Mouse (Mus musculus) macrophage (primary cell): ENCODE measurements around the gene Tcf20. TPM values are rescaled to one million over a fixed set of nuclear protein-coding genes. Genes with fewer than 3 reads are reported as not detected.

Source experiments
- H3K27ac ChIP-seq: fragments of 350-480 bp; formaldehyde crosslinking; 2 replicates; pipeline ENCODE4 v1.9.0; 2021
- H3K36me3 ChIP-seq: fragments of 350-480 bp; formaldehyde crosslinking; 2 replicates; pipeline ENCODE4 v1.9.0; 2021; ENCODE audit errors: inconsistent target
- H3K4me3 ChIP-seq: fragments of 350-480 bp; formaldehyde crosslinking; 2 replicates; pipeline ENCODE4 v1.9.0; 2021; ENCODE audit errors: inconsistent target
- H3K79me2 ChIP-seq: fragments of 350-480 bp; formaldehyde crosslinking; 2 replicates; pipeline ENCODE4 v1.9.0; 2021; ENCODE audit errors: inconsistent target
- WGBS: methylation state at CpG from one replicate; pipeline ENCODE4 v1.1.7; 2026; ENCODE audit warnings: inconsistent platforms; ENCODE audit not compliant: missing documents; 5-methylcytosine and 5-hydroxymethylcytosine counted together
- polyA plus RNA-seq: library from polyadenylated mRNA; stranded (reverse); fragments of 250-400 nt; gene quantifications from 3 replicates; pipeline ENCODE4 v1.2.4, GENCODE M21; 2018; ENCODE audit warnings: inconsistent platforms

Tcf20 gene
- polyA plus RNA-seq, 1 experiment from 2014 or later = 18.5 TPM

DNA sequence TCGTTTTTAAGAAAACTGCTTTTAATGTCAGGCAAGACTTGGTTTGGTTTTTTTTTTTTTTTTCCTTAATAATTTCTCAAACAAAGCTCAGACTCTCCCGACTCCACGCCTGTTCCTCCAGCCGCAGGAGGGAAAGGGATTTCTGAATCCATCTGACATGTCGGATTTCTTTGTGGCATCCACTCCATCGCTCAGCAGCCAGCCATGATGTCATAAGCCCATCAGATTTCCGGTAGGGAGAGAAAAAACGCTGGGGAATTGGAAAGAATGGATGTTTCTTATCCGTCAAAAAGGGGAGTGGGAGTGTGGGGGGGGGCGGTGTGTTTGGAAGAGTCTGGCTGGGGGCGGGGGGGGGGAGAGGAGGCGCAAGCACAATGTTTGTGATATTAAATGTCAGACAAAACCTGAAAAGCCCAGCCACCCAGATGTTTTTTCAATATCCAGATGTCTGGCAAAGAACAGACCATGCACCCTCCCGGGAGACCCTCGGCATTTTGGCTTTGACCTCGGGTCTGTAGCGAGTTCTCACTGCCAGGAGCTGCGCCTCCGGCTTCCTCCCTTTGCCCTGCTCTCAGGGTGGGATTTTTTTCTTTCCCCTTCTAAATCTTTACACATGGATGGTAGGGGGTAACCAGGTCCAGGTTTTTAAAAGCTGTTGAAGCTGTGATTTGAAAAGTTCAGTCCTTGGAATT lies 4.8 kb downstream of the Tcf20 start:
- H3K4me3 ChIP-seq = no peak overlapping the region
- 78% methylated on average over 18 of the region's 18 CpGs for WGBS
- no peaks in the 10 kb centered on the region for H3K79me2 ChIP-seq
- H3K36me3 ChIP-seq = no peaks in the 10 kb centered on the region
- H3K27ac ChIP-seq = no peak overlapping the region

DNA sequence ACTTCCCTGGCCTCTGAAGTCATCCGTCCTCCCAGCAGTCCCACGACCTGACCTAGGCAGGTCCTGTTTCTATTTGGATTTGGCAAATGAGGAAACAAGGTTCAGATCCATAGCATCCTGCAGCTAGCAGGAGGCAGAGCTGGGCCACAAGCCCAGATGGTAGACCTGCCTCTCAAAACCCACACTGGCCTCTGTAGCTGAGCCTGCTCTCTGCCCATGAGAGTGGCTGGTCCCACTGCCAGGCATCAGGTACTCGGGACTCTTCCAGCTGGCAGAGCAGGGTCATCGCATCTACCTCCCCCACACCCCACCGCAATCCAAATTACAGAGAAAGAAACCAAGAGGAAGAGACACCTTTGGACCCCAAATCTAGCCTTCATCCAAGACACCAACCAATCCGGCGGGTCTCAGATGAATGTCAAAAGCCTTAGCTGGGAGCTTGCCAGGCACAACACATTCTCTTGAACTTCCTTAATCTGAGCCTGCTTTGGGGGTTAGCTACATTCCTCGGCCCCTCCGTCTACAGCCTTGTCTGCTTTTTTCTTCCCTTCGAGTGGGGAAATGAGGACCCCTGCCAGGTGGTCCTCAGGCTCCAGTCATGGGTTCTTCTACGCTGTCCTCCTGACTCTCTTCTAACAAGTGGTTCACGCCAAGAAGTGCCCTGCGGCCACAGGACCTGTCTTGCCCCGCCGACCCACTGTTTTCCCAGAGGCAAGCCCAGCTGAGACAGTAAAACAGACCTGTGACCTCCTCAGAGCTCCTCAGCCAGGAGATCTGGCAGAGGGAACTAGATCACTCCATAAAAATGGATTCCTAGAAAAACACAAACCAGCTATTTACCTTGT lies 5.8 kb downstream of the Tcf20 start:
- H3K4me3 ChIP-seq = no peak overlapping the region
- 43% methylated on average over 15 of the region's 15 CpGs for WGBS
- no peaks in the 10 kb centered on the region for H3K79me2 ChIP-seq
- H3K36me3 ChIP-seq = no peaks in the 10 kb centered on the region
- no peak overlapping the region for H3K27ac ChIP-seq

DNA sequence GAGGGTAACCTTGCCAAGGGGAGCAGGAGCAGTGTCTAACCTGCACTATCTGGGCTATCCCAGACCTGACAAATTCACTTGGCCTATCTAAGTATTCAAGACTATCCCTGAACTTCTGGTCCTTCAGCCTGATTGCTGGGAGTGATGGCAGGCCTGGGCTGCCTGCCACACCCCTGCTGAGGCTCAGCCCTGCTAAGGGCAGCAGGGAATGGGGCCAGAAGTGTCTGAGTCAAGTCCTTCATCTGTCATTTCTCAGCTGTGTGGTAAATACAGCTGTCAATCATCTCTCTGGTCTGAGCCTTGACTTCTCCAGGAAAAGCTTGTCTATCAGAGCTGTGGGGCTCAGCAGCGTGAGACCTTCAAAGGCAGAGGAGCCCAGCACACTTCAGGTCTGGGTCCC lies 8.1 kb downstream of the Tcf20 start:
- no peaks in the 10 kb centered on the region for H3K36me3 ChIP-seq
- 100% methylated on average over 1 of the region's 1 CpGs for WGBS
- H3K4me3 ChIP-seq = no peak overlapping the region
- no peak overlapping the region for H3K27ac ChIP-seq
- no peaks in the 10 kb centered on the region for H3K79me2 ChIP-seq

DNA sequence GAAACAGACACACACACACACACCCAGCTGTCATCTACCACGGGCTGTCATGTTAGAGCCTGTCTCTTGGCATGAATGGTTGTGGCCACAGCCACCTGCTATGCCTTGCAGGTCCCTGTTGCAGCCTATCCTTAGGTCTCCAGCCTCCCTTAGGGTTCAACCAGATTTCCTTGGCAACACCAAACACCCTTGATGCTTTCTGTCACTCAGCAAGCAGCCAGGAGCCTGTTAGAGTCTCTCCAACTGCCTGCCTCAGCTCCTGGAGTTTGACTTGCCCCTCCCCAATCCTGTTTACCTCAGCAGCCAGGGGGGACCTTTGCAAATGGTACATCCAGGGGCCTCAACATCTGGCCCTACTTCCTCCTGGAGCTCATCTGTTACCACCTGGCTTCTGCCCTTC lies 13.2 kb downstream of the Tcf20 start:
- Histone ChIP-seq H3K4me3 (no peak overlapping the region), H3K27ac (no peak overlapping the region), H3K79me2 (no peaks in the 10 kb centered on the region), H3K36me3 (no peaks in the 10 kb centered on the region)
- whole genome bisulfite sequencing = 43% methylated on average over 1 of the region's 1 CpGs

- WGBS = 41% methylated on average over 6 of the region's 6 CpGs
- Histone ChIP-seq H3K4me3 (no peak overlapping the region), H3K79me2 (no peaks in the 10 kb centered on the region), H3K27ac (no peak overlapping the region), H3K36me3 (no peaks in the 10 kb centered on the region)
Measured at GRCm38 (mm10) chr15:82969206-82969721, 18.4 kb downstream of the Tcf20 start.

- H3K79me2 ChIP-seq = no peaks in the 10 kb centered on the region
- WGBS = 40% methylated on average over 21 of the region's 22 CpGs
- H3K36me3 ChIP-seq = no peaks in the 10 kb centered on the region
- no peak overlapping the region for H3K4me3 ChIP-seq
- no peak overlapping the region for H3K27ac ChIP-seq
Measured at GRCm38 (mm10) chr15:82968449-82968848, 19.2 kb downstream of the Tcf20 start.

DNA sequence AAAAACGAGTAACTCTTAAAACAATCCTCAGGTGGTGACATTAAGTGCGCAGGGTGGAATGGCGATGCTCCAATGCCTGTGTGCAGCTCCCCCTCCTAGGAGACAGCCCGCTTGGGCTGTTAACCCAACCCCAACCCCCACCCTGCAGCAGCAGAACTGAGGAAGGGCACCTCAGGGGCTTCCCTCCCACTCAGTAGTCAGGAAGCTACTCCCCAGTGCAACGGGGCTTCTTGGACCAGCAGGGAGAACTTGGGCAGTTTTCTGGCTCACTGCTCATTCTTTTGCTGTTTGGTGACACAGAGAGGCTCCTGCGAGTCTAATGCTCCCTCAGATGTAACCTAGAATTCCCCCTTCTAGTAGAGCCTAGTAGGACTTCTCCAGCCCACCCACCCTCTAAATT lies 19.7 kb downstream of the Tcf20 start:
- no peak overlapping the region for H3K27ac ChIP-seq
- no peak overlapping the region for H3K4me3 ChIP-seq
- 71% methylated on average over 6 of the region's 6 CpGs for WGBS
- H3K79me2 ChIP-seq = no peaks in the 10 kb centered on the region
- no peaks in the 10 kb centered on the region for H3K36me3 ChIP-seq

DNA sequence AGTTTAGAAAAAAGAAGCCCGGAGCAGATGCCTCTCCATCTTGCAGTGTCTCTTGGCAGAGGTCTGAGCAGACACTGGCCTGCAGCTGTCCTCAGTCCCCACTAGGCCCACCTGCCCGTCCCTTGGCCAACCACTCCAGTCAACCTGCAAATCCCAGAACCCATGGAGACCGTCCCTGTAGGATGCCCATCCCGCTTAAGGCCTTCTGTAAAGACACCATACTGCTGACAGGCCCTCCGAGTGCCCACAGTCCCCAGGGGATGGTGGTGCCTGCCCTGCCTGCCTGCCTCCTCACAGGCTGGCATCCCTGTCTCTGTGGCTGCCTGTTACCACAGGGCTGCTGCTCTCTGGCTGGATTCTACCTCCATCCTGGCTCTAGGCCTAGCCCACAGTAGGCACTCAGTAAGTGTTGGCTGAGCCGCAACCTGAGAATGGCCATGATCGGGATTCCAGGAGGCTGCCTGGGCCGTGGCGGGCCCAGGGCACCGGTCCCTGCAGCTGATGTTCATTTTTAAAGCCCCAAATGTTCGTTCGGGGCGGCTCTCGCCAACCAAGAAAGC lies 23.3 kb downstream of the Tcf20 start:
- Histone ChIP-seq H3K79me2 (no peaks in the 10 kb centered on the region), H3K4me3 (no peak overlapping the region), H3K27ac (no peak overlapping the region), H3K36me3 (no peaks in the 10 kb centered on the region)
- 87% methylated on average over 14 of the region's 14 CpGs for WGBS

GRCm38 (mm10) chr15:82963556-82964156 lies 24.0 kb downstream of the Tcf20 start:
- no peaks in the 10 kb centered on the region for H3K79me2 ChIP-seq
- H3K27ac ChIP-seq = no peak overlapping the region
- WGBS = 3% methylated on average over 51 of the region's 82 CpGs
- H3K36me3 ChIP-seq = no peaks in the 10 kb centered on the region
- H3K4me3 ChIP-seq = no peak overlapping the region

GRCm38 (mm10) chr15:82963090-82963489 lies 24.6 kb downstream of the Tcf20 start:
- Histone ChIP-seq H3K36me3 (no peaks in the 10 kb centered on the region), H3K4me3 (no peak overlapping the region), H3K27ac (no peak overlapping the region), H3K79me2 (no peaks in the 10 kb centered on the region)
- 10% methylated on average over 33 of the region's 39 CpGs for WGBS

DNA sequence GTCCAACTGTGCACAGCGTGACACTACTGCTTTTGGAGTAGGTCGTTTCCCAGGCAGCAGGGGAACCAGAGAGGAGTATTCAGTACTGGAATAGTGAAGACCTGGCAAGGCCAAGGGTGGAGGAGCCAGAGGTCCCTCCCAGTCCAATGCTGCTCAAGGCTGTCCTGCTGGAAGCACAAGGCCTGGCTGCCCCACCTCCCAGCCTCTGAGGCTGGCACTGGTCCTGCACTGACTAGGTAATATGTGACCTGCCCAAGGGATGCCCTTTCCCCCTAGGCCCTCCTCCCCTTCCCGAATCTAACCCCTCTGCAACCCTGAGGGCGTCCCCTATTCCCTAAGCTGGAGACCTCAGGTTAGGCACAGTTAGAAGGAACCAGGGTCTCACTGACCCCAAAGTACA lies 25.1 kb downstream of the Tcf20 start:
- H3K4me3 ChIP-seq = no peak overlapping the region
- no peaks in the 10 kb centered on the region for H3K79me2 ChIP-seq
- WGBS = 84% methylated on average over 4 of the region's 4 CpGs

GRCm38 (mm10) chr15:82960786-82961561 lies 26.7 kb downstream of the Tcf20 start:
- Histone ChIP-seq H3K4me3 (no peak overlapping the region), H3K79me2 (no peaks in the 10 kb centered on the region), H3K27ac (no peak overlapping the region), H3K36me3 (no peaks in the 10 kb centered on the region)
- WGBS = 28% methylated on average over 23 of the region's 26 CpGs

More for the DNA sequence above, 25.1 kb downstream of the Tcf20 start:
- Histone ChIP-seq H3K36me3 (no peaks in the 10 kb centered on the region), H3K27ac (no peak overlapping the region)

GRCm38 (mm10) chr15:82959151-82959550 lies 28.5 kb downstream of the Tcf20 start:
- Histone ChIP-seq H3K27ac (no peak overlapping the region), H3K36me3 (no peaks in the 10 kb centered on the region), H3K4me3 (no peak overlapping the region), H3K79me2 (no peaks in the 10 kb centered on the region)
- 49% methylated on average over 12 of the region's 12 CpGs for WGBS

GRCm38 (mm10) chr15:82958253-82958701 lies 29.4 kb downstream of the Tcf20 start:
- Histone ChIP-seq H3K27ac (no peak overlapping the region), H3K79me2 (no peaks in the 10 kb centered on the region), H3K36me3 (no peaks in the 10 kb centered on the region), H3K4me3 (no peak overlapping the region)
- WGBS = 11% methylated on average over 16 of the region's 16 CpGs
